Mouse (Mus musculus): ENCODE results near the gene Iqsec2.

DNA sequence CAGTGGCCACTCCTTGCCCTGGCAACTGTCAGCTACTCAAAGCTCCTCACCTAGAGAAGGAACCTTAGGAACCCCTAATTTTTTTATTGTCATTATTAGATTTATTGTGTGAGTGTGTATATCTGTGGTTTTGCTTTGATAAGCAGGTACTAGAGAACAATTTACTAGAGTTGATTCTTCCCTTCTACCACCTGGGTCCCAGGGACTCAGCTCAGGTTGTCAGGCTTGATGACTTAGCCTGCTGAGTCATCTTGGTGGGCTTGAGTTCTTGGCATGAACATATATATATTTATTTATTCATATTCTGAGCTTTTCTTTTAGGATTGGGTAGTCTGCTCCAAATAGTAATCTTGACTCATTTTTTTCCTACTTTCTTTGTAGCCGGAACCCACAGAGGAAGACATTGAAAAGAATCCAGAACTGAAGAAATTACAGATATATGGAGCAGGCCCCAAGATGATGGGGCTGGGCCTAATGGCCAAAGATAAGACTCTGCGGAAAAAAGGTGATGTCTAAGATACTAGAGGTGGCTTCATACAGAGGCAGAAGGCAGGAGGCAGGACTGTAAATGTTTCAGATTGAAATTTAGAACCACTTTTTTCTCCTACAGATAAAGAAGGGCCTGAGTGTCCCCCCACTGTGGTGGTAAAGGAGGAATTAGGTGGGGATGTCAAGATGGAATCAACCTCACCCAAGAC lies 100.6 kb downstream of the Iqsec2 start:
- no peak for TF ChIP-seq CTCF (IDR thresholded peaks at IDR 0.05; ENCODE audit: extremely low read depth, insufficient read depth, low read length)
- TF ChIP-seq POLR2A (IDR thresholded peaks at IDR 0.05; ENCODE audit: extremely low read depth, insufficient read depth, low read length) = no peak
